Comparison of ENCODE assay signal across 30 mouse cellular contexts in genomic region chr1:21412197-21412555, GRCm38 (mm10). TPM values are rescaled to one million over a fixed set of nuclear protein-coding genes. Genes with fewer than 3 reads are reported as not detected.
DNase-seq lines count a peak whose midpoint lies in the region; ATAC-seq and TF ChIP-seq lines count a peak whose summit lies in the region.
"Had no signal": no experiment of that assay in that cellular context is flagged by ENCODE, and none has a peak within 500 bp of the region (broad histone marks: within the 10 kb centered on the region; RNA-seq: fewer than 3 reads in every experiment).

No protein-coding gene starts in this region.

- TF ChIP-seq CTCF in hindbrain, postnatal 0 days (IDR thresholded peaks at IDR 0.05; ENCODE audit: low read depth): no peak

- 0 out of 2 replicates have a peak, but pooled peaks have one; percentile 1 for ATAC-seq in hindbrain, embryonic 13.5 days (ENCODE audit: low FRiP score)
- no peak for ATAC-seq in hindbrain, embryonic 12.5 days (ENCODE audit: low FRiP score)
- ATAC-seq in hindbrain, postnatal 0 days: no peak
- ATAC-seq: liver, embryonic 12.5 days; liver, postnatal 0 days had no signal

- H3K27ac ChIP-seq in hindbrain, embryonic 13.5 days: no peak overlapping the region
- H3K27ac ChIP-seq in hindbrain, embryonic 12.5 days: no peak overlapping the region
- H3K27ac ChIP-seq in hindbrain, postnatal 0 days: peak overlapping the region; percentile 65; the same call in 1 of the 2 replicates
- H3K27ac ChIP-seq: heart, adult 2 months; intestine, embryonic 15.5 days; liver, embryonic 12.5 days had no signal

- intact Hi-C loops in left cerebral cortex, postnatal 4 days (cut with DNase I): loop anchor here (2.0 to 10.0 kb wide), 2 partner anchors 553 to 853 kb away; partner anchors contain the start of gene Kcnq5

- H3K27me3 ChIP-seq in hindbrain, embryonic 13.5 days: no peaks in the 10 kb centered on the region
- H3K27me3 ChIP-seq in hindbrain, embryonic 12.5 days: no peaks in the 10 kb centered on the region
- H3K27me3 ChIP-seq in hindbrain, postnatal 0 days (ENCODE audit: insufficient read depth, low read length): no peaks in the 10 kb centered on the region
- H3K27me3 ChIP-seq: heart, embryonic 12.5 days; intestine, embryonic 15.5 days; liver, embryonic 12.5 days; neural tube, embryonic 13.5 days had no signal

- H3K9me3 ChIP-seq in hindbrain, embryonic 13.5 days: no peaks in the 10 kb centered on the region
- no peaks in the 10 kb centered on the region for H3K9me3 ChIP-seq in hindbrain, embryonic 12.5 days (replicated peaks)
- no peaks in the 10 kb centered on the region for H3K9me3 ChIP-seq in hindbrain, postnatal 0 days (ENCODE audit: low read length)
- H3K9me3 ChIP-seq: heart, embryonic 12.5 days; intestine, embryonic 15.5 days; liver, embryonic 12.5 days; neural tube, embryonic 13.5 days had no signal

- 88% methylated on average over 2 of the region's 2 CpGs for WGBS in hindbrain, embryonic 13.5 days
- WGBS in hindbrain, embryonic 12.5 days: 91% methylated on average over 2 of the region's 2 CpGs
- 67% methylated on average over 2 of the region's 2 CpGs for WGBS in hindbrain, postnatal 0 days

- H3K36me3 ChIP-seq in hindbrain, embryonic 13.5 days: no peaks in the 10 kb centered on the region
- no peaks in the 10 kb centered on the region for H3K36me3 ChIP-seq in hindbrain, embryonic 12.5 days
- H3K36me3 ChIP-seq in hindbrain, postnatal 0 days (ENCODE audit: insufficient read depth, low read length): no peaks in the 10 kb centered on the region
- H3K36me3 ChIP-seq: heart, embryonic 12.5 days; intestine, embryonic 15.5 days; liver, embryonic 12.5 days; neural tube, embryonic 13.5 days had no signal

- no peak overlapping the region for H3K4me2 ChIP-seq in hindbrain, embryonic 13.5 days
- H3K4me2 ChIP-seq in hindbrain, embryonic 12.5 days (replicated peaks): no peak overlapping the region
- H3K4me2 ChIP-seq in hindbrain, postnatal 0 days (ENCODE audit: low read depth, low read length): no peak overlapping the region
- H3K4me2 ChIP-seq: heart, embryonic 12.5 days; intestine, embryonic 15.5 days; liver, embryonic 12.5 days; midbrain, embryonic 11.5 days had no signal

- DNase-seq in cerebellum, postnatal 14 days: peak; percentile 39 to 48
- DNase-seq in cerebellum, adult 18-20 months: no peak
- peak; percentile 50 for DNase-seq in left cerebral cortex, postnatal 4 days
- DNase-seq in left cerebral cortex, adult 8-10 months (ENCODE audit: low spot score in 2 of 2): no peak
- DNase-seq in hindbrain, postnatal 0 days (ENCODE audit: low spot score): peak; percentile 18
- DNase-seq: kidney, adult 2 months; liver, postnatal 0 days; thymus, adult 2 months; thymus, postnatal 36 days had no signal

- H3K4me1 ChIP-seq in hindbrain, embryonic 13.5 days (replicated peaks): peaks cover 8% of the 10 kb centered on the region; the same call in 1 of the 2 replicates
- peaks cover 8% of the 10 kb centered on the region; the same call in 1 of the 2 replicates for H3K4me1 ChIP-seq in hindbrain, embryonic 12.5 days
- H3K4me1 ChIP-seq in hindbrain, postnatal 0 days (ENCODE audit: insufficient read depth, low read length): no peaks in the 10 kb centered on the region
- H3K4me1 ChIP-seq: intestine, embryonic 15.5 days; liver, embryonic 12.5 days had no signal

- H3K9ac ChIP-seq in hindbrain, embryonic 13.5 days: no peak overlapping the region
- H3K9ac ChIP-seq in hindbrain, embryonic 12.5 days: no peak overlapping the region
- H3K9ac ChIP-seq in hindbrain, postnatal 0 days (replicated peaks; ENCODE audit: low read length): no peak overlapping the region
- H3K9ac ChIP-seq: heart, embryonic 12.5 days; intestine, embryonic 15.5 days; liver, embryonic 12.5 days; liver, postnatal 0 days; neural tube, embryonic 13.5 days had no signal

- H3K4me3 ChIP-seq in hindbrain, embryonic 13.5 days: no peak overlapping the region
- H3K4me3 ChIP-seq in hindbrain, embryonic 12.5 days: no peak overlapping the region
- no peak overlapping the region for H3K4me3 ChIP-seq in hindbrain, postnatal 0 days (ENCODE audit: low read length)
- H3K4me3 ChIP-seq: heart, adult 2 months; heart, embryonic 12.5 days; intestine, embryonic 15.5 days; liver, embryonic 12.5 days; neural tube, embryonic 13.5 days had no signal

RNA-seq across cellular contexts. Expression of gene Khdc1b, which starts 28.8 kb away (rescaled TPM):
- 0.08 TPM in 1 of 2 replicates, not detected in the other for polyA plus RNA-seq in hindbrain, embryonic 13.5 days (2015; fragmentation: Nextera tagmentation; extraction: Ambion mirVana)
- polyA plus RNA-seq in hindbrain, embryonic 12.5 days (2016; fragmentation: Nextera tagmentation; extraction: Ambion mirVana): 0.09 TPM in 1 of 2 replicates, not detected in the other
- not detected for total RNA-seq in left cerebral cortex, postnatal 4 days (2021)
- total RNA-seq in left cerebral cortex, adult 8-10 months (2022): not detected
- total RNA-seq in hindbrain, postnatal 0 days (2014; rRNA removed): not detected in 2 replicates
- polyA plus RNA-seq in hindbrain, postnatal 0 days (2015; fragmentation: Nextera tagmentation; extraction: Ambion mirVana): 0.10 TPM in 1 of 2 replicates, not detected in the other
- total RNA-seq: adrenal gland, postnatal 14 days; gastrocnemius, adult 2 months; gastrocnemius, postnatal 36 days; heart, adult 2 months; hematopoietic stem cell, adult 5-6 weeks; left cerebral cortex, adult 18-20 months; left cerebral cortex, postnatal 36 days; megakaryocyte, adult 5-6 weeks had no signal
- polyA plus RNA-seq: embryonic facial prominence, embryonic 11.5 days; heart, adult 2 months; heart, embryonic 12.5 days; heart, postnatal 0 days; intestine, embryonic 15.5 days; kidney, adult 2 months; kidney, embryonic 16.5 days; liver, embryonic 12.5 days; liver, postnatal 0 days; midbrain, embryonic 11.5 days had no signal

RNA-seq across cellular contexts. Expression of gene Khdc1c, which starts 44.0 kb away (rescaled TPM):
- not detected in 2 replicates for polyA plus RNA-seq in hindbrain, embryonic 13.5 days (2015; fragmentation: Nextera tagmentation; extraction: Ambion mirVana)
- not detected in 2 replicates for polyA plus RNA-seq in hindbrain, embryonic 12.5 days (2016; fragmentation: Nextera tagmentation; extraction: Ambion mirVana)
- total RNA-seq in left cerebral cortex, postnatal 4 days (2021): not detected
- not detected for total RNA-seq in left cerebral cortex, adult 8-10 months (2022)
- total RNA-seq in hindbrain, postnatal 0 days (2014; rRNA removed): not detected in 2 replicates
- not detected in 2 replicates for polyA plus RNA-seq in hindbrain, postnatal 0 days (2015; fragmentation: Nextera tagmentation; extraction: Ambion mirVana)
- total RNA-seq: adrenal gland, postnatal 14 days; gastrocnemius, adult 2 months; gastrocnemius, postnatal 36 days; heart, adult 2 months; hematopoietic stem cell, adult 5-6 weeks; left cerebral cortex, adult 18-20 months; left cerebral cortex, postnatal 36 days; megakaryocyte, adult 5-6 weeks had no signal
- polyA plus RNA-seq: CD4-positive, CD25-positive, alpha-beta regulatory T cell, adult 4 months; embryonic facial prominence, embryonic 11.5 days; heart, adult 2 months; heart, embryonic 12.5 days; heart, postnatal 0 days; intestine, embryonic 15.5 days; kidney, adult 2 months; kidney, embryonic 16.5 days; limb, embryonic 14.5 days; liver, embryonic 12.5 days; liver, postnatal 0 days; lung, embryonic 16.5 days; midbrain, embryonic 11.5 days; neural tube, embryonic 13.5 days; thymus, adult 2 months had no signal

Comparison
In these comparisons a context has a peak if more than half of its experiments do, and no peak if none do; other contexts are left out.
1. DNase-seq: peak in cerebellum, postnatal 14 days (2 of 2), left cerebral cortex, postnatal 4 days (single experiment) and hindbrain, postnatal 0 days (single experiment); none in cerebellum, adult 18-20 months (0 of 2) and left cerebral cortex, adult 8-10 months (0 of 2).